10 mouse cellular contexts compared by ENCODE assay signal in the genomic region with DNA sequence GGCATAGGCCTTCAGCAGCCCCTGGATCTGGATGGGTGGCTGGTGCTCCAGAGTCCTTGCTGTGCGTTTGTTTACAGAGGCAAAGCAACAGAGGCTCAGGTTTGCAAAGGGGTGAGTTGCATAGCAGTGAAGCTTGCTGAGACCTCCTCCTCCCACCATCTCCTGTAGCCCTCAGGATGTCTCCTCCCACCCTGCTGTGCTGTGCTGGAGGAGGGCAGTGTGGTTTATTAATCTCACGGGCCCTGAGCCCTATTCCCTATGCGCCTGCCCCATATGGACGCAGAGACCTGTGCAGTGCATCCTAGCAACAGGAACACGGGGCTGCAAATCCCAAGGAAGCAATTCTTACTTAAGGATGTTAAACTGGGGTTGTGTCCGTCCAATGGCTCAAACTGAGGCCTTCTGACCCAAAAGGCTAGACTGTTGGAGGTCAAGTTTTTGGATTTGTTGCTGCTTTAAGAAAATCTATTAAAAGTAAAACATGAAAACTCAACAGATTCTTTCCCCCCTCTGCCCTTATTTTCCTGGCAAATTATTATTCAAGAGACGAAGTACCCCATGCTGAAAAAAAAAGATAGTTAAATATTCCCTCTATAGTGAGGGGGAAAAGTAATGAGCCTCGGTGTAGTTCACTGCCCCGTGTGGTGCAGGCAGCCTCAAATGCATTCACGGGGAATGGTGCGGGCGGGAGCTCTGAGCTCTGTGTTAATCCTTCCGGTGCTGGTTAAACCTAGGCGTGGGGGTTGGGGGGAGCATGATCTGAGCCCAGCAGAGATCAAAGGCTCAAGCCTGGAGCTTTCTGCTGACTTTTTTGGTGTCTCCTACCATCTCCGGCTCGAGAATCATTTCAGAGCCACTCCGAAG.
DNase-seq lines count a peak whose midpoint lies in the region; ATAC-seq and TF ChIP-seq lines count a peak whose summit lies in the region.
"Had no signal": no experiment of that assay in that cellular context is flagged by ENCODE, and none has a peak within 500 bp of the region (broad histone marks: within the 10 kb centered on the region; RNA-seq: fewer than 3 reads in every experiment).

No protein-coding gene starts in this region.

- H3K4me1 ChIP-seq in lung, embryonic 14.5 days (ENCODE audit: insufficient read depth) = no peaks in the 10 kb centered on the region
- H3K4me1 ChIP-seq in forebrain, embryonic 12.5 days = peaks cover 20% of the 10 kb centered on the region

- no peak overlapping the region for H3K9ac ChIP-seq in lung, embryonic 14.5 days
- no peak overlapping the region for H3K9ac ChIP-seq in forebrain, embryonic 12.5 days
- H3K9ac ChIP-seq: embryonic facial prominence, embryonic 15.5 days had no signal

- WGBS in lung, embryonic 14.5 days = 5% methylated on average over 17 of the region's 17 CpGs
- WGBS in forebrain, embryonic 12.5 days = 4% methylated on average over 17 of the region's 17 CpGs

- H3K4me2 ChIP-seq in lung, embryonic 14.5 days = no peak overlapping the region
- peak overlapping the region; percentile 34 for H3K4me2 ChIP-seq in forebrain, embryonic 12.5 days
- H3K4me2 ChIP-seq: embryonic facial prominence, embryonic 15.5 days had no signal

- peaks cover 7% of the 10 kb centered on the region; the same call in 1 of the 2 replicates for H3K27me3 ChIP-seq in lung, embryonic 14.5 days (ENCODE audit: insufficient read depth, low read length)
- H3K27me3 ChIP-seq in forebrain, embryonic 12.5 days = 0 out of 2 replicates have a peak, but pooled peaks cover 7% of the 10 kb centered on the region
- H3K27me3 ChIP-seq: embryonic facial prominence, embryonic 15.5 days; Patski had no signal

- H3K27ac ChIP-seq in lung, embryonic 14.5 days (ENCODE audit: low read depth) = no peak overlapping the region
- H3K27ac ChIP-seq in forebrain, embryonic 12.5 days = no peak overlapping the region
- H3K27ac ChIP-seq: embryonic facial prominence, embryonic 15.5 days had no signal

- ATAC-seq in lung, embryonic 14.5 days (ENCODE audit: insufficient read depth) = 0 out of 2 replicates have a peak, but pooled peaks have one; percentile 44
- ATAC-seq in forebrain, embryonic 12.5 days (ENCODE audit: low FRiP score) = peak; percentile 67
- ATAC-seq in megakaryocyte progenitor cell, adult 5-6 weeks (replicated peaks; ENCODE audit: poor library complexity) = peak; percentile 48; the same call in 1 of the 2 replicates
- ATAC-seq in erythroblast, adult 5-6 weeks (replicated peaks; ENCODE audit: low FRiP score, poor library complexity, severe bottlenecking) = no peak
- ATAC-seq: Patski had no signal

- no peaks in the 10 kb centered on the region for H3K9me3 ChIP-seq in lung, embryonic 14.5 days (ENCODE audit: low read depth, low read length)
- H3K9me3 ChIP-seq in forebrain, embryonic 12.5 days = no peaks in the 10 kb centered on the region
- H3K9me3 ChIP-seq: embryonic facial prominence, embryonic 15.5 days had no signal

- H3K36me3 ChIP-seq in lung, embryonic 14.5 days (ENCODE audit: insufficient read depth) = no peaks in the 10 kb centered on the region
- no peaks in the 10 kb centered on the region for H3K36me3 ChIP-seq in forebrain, embryonic 12.5 days (replicated peaks)
- H3K36me3 ChIP-seq: embryonic facial prominence, embryonic 15.5 days had no signal

- no peak overlapping the region for H3K4me3 ChIP-seq in lung, embryonic 14.5 days (ENCODE audit: low read depth, low read length)
- H3K4me3 ChIP-seq in forebrain, embryonic 12.5 days (replicated peaks) = no peak overlapping the region
- H3K4me3 ChIP-seq: embryonic facial prominence, embryonic 15.5 days had no signal

- TF ChIP-seq CTCF in lung, embryonic 14.5 days (IDR thresholded peaks at IDR 0.05; ENCODE audit: low read depth) = no peak

- no peak for DNase-seq in lung, embryonic 14.5 days
- no peak for DNase-seq in lung, postnatal 14 days
- DNase-seq in thymus, postnatal 10 days (ENCODE audit: low spot score in 2 of 2) = peak; percentile 49
- DNase-seq in Muller cell, postnatal 12 days (ENCODE audit: inconsistent ontology term) = no peak
- DNase-seq in heart, postnatal 4 days = no peak

Comparison
In these comparisons a context has a peak if more than half of its experiments do, and no peak if none do; other contexts are left out.
1. DNase-seq: peak in thymus, postnatal 10 days (2 of 2); none in lung, embryonic 14.5 days (single experiment), lung, postnatal 14 days (single experiment), Muller cell, postnatal 12 days (single experiment) and heart, postnatal 4 days (single experiment).